Mouse (Mus musculus) bone marrow, adult 2 months (tissue): Measurements from ENCODE around the gene Gpr18. TPM values are rescaled to one million over a fixed set of nuclear protein-coding genes. Genes with fewer than 3 reads are reported as not detected.
"Not testable (repeated sequence)": the region's sequence is repeated elsewhere in the genome, so short reads cannot be mapped to it uniquely, and the experiment has no call there.

Experiments
- H3K27ac ChIP-seq: fragments of 200-500 bp; 2 replicates; pipeline ENCODE4 v1.5.1; 2012; ENCODE audit warnings: low read depth, mild to moderate bottlenecking, control low read depth, inconsistent platforms, low read length; ENCODE audit not compliant: control insufficient read depth, poor library complexity, insufficient read depth
- H3K4me1 ChIP-seq: fragments of 200-500 bp; 2 replicates; pipeline ENCODE4 v1.6.1; 2011; ENCODE audit warnings: low read length; ENCODE audit not compliant: control insufficient read depth, insufficient read depth
- H3K4me3 ChIP-seq: fragments of 200-500 bp; replicated peaks from 2 replicates; pipeline ENCODE3; 2011; ENCODE audit warnings: mild to moderate bottlenecking, low read depth, low read length, control low read depth; ENCODE audit not compliant: control insufficient read depth
- CTCF ChIP-seq: fragments of 200-500 bp; IDR thresholded peaks from 2 replicates; pipeline ENCODE4 v1.5.1; 2011; ENCODE audit warnings: low read length, control low read depth; ENCODE audit not compliant: control insufficient read depth, insufficient read depth
- POLR2A ChIP-seq: fragments of 200-500 bp; IDR thresholded peaks from 2 replicates; pipeline ENCODE4 v1.6.1; 2011; ENCODE audit warnings: low read depth, mild to moderate bottlenecking, control low read depth, low read length, borderline replicate concordance; ENCODE audit not compliant: control insufficient read depth
- WGBS: fragments of 180-500 bp; shearing (Covaris S2); methylation state at CpG from one replicate; pipeline ENCODE4 v1.1.7; 2018; 5-methylcytosine and 5-hydroxymethylcytosine counted together
- polyA plus RNA-seq: library from polyadenylated mRNA; stranded (reverse); fragments of >200 nt; gene quantifications from 2 replicates; pipeline ENCODE4 v1.2.4, GENCODE M21; 2011; ENCODE audit warnings: low replicate concordance; ENCODE audit not compliant: missing spikeins, insufficient read depth, insufficient read length

Gpr18 gene
- polyA plus RNA-seq, 1 experiment: 3.4 TPM

- peak overlapping the region; percentile 84 for H3K27ac ChIP-seq
- peaks cover 3% of the 10 kb centered on the region for H3K4me1 ChIP-seq
- WGBS: under 1% methylated on average over 27 of the region's 27 CpGs
- TF ChIP-seq POLR2A (no peak), CTCF (no peak)
- H3K4me3 ChIP-seq: peak overlapping the region; percentile 96
Observed at GRCm38 (mm10) chr14:121878859-121879206, 36.7 kb downstream of the Gpr18 start.

- Histone ChIP-seq H3K4me3 (peak within 1 kb of the TSS; percentile 96), H3K27ac (peak within 1 kb of the TSS; percentile 99), H3K4me1 (peaks cover 3% of the 10 kb centered on the region)
- TF ChIP-seq POLR2A: peak; percentile 80; the same call in 1 of the 2 replicates
- peak; percentile 13; the same call in 1 of the 2 replicates for TF ChIP-seq CTCF
- WGBS: under 1% methylated on average over 60 of the region's 61 CpGs
Observed at GRCm38 (mm10) chr14:121878176-121878858, 37.3 kb downstream of the Gpr18 start, which contains the start of gene Ubac2. Ubac2 (plus strand) TSS chr14:121878620.

GRCm38 (mm10) chr14:121877640-121878039 lies 37.9 kb downstream of the Gpr18 start:
- TF ChIP-seq CTCF (no peak), POLR2A (no peak)
- Histone ChIP-seq H3K4me3 (no peak overlapping the region), H3K4me1 (peaks cover 3% of the 10 kb centered on the region), H3K27ac (no peak overlapping the region; the same call in 1 of the 2 replicates)
- WGBS: 54% methylated on average over 8 of the region's 8 CpGs

- peaks cover 3% of the 10 kb centered on the region for H3K4me1 ChIP-seq
- WGBS: 54% methylated on average over 2 of the region's 2 CpGs
- no peak overlapping the region for H3K4me3 ChIP-seq
- no peak overlapping the region for H3K27ac ChIP-seq
- TF ChIP-seq POLR2A: no peak
- no peak for TF ChIP-seq CTCF
Observed at GRCm38 (mm10) chr14:121876860-121877259, 38.7 kb downstream of the Gpr18 start.

GRCm38 (mm10) chr14:121876190-121876589 lies 39.4 kb downstream of the Gpr18 start:
- H3K4me1 ChIP-seq, H3K4me3 ChIP-seq, H3K27ac ChIP-seq: not testable (repeated sequence)
- WGBS: 73% methylated on average over 2 of the region's 2 CpGs

- no peak overlapping the region for H3K4me3 ChIP-seq
- peaks cover 2% of the 10 kb centered on the region for H3K4me1 ChIP-seq
- H3K27ac ChIP-seq: no peak overlapping the region; the same call in 1 of the 2 replicates
- TF ChIP-seq POLR2A (no peak), CTCF (no peak)
- WGBS: 86% methylated on average over 4 of the region's 4 CpGs
Observed at GRCm38 (mm10) chr14:121873646-121874045, 41.9 kb downstream of the Gpr18 start.

- TF ChIP-seq CTCF (no peak), POLR2A (no peak)
- Histone ChIP-seq H3K4me1 (peaks cover 2% of the 10 kb centered on the region), H3K27ac (peak overlapping the region; percentile 12; the same call in 1 of the 2 replicates), H3K4me3 (no peak overlapping the region)
- WGBS: 38% methylated on average over 2 of the region's 2 CpGs
Observed at GRCm38 (mm10) chr14:121873172-121873571, 42.4 kb downstream of the Gpr18 start.

GRCm38 (mm10) chr14:121872760-121873159 lies 42.8 kb downstream of the Gpr18 start:
- Histone ChIP-seq H3K27ac (peak overlapping the region; percentile 12; the same call in 1 of the 2 replicates), H3K4me1 (peaks cover 2% of the 10 kb centered on the region), H3K4me3 (no peak overlapping the region)
- whole genome bisulfite sequencing: 68% methylated on average over 1 of the region's 1 CpGs
- TF ChIP-seq CTCF (no peak), POLR2A (no peak)

GRCm38 (mm10) chr14:121869111-121869510 lies 46.5 kb downstream of the Gpr18 start:
- TF ChIP-seq CTCF: no peak
- TF ChIP-seq POLR2A: no peak
- no peak overlapping the region for H3K4me3 ChIP-seq
- H3K4me1 ChIP-seq: no peaks in the 10 kb centered on the region; the same call in 1 of the 2 replicates
- 69% methylated on average over 1 of the region's 1 CpGs for WGBS
- no peak overlapping the region for H3K27ac ChIP-seq
